Mouse (Mus musculus) ES-E14 (cell line): ENCODE data around the gene Gm47995.

Experiments
- HCFC1 ChIP-seq: IDR thresholded peaks from 2 replicates; pipeline ENCODE4 v1.6.1; 2012; ENCODE audit warnings: low read length, inconsistent platforms, borderline replicate concordance; ENCODE audit not compliant: insufficient read depth
- MAFK ChIP-seq: IDR thresholded peaks from 2 replicates; pipeline ENCODE4 v1.6.1; 2014; ENCODE audit warnings: mild to moderate bottlenecking, low read depth, low read length, inconsistent platforms; ENCODE audit not compliant: insufficient read depth
- ZC3H11A ChIP-seq: IDR thresholded peaks from 2 replicates; pipeline ENCODE4 v1.6.1; 2012; ENCODE audit warnings: low read depth, mild to moderate bottlenecking, inconsistent platforms, low read length, borderline replicate concordance
- ZNF384 ChIP-seq: IDR thresholded peaks from 2 replicates; pipeline ENCODE4 v1.6.1; 2012; ENCODE audit warnings: low read depth, low read length, inconsistent platforms

- no peak for TF ChIP-seq ZNF384
- TF ChIP-seq ZC3H11A, result no peak
- TF ChIP-seq MAFK, result no peak
- TF ChIP-seq HCFC1, result no peak
Measured at GRCm38 (mm10) chr1:151166031-151166430, 32.2 kb upstream of the Gm47995 start.
